Mouse (Mus musculus): Measurements from ENCODE around the gene Arhgap44.

Gene Arhgap44

DNA sequence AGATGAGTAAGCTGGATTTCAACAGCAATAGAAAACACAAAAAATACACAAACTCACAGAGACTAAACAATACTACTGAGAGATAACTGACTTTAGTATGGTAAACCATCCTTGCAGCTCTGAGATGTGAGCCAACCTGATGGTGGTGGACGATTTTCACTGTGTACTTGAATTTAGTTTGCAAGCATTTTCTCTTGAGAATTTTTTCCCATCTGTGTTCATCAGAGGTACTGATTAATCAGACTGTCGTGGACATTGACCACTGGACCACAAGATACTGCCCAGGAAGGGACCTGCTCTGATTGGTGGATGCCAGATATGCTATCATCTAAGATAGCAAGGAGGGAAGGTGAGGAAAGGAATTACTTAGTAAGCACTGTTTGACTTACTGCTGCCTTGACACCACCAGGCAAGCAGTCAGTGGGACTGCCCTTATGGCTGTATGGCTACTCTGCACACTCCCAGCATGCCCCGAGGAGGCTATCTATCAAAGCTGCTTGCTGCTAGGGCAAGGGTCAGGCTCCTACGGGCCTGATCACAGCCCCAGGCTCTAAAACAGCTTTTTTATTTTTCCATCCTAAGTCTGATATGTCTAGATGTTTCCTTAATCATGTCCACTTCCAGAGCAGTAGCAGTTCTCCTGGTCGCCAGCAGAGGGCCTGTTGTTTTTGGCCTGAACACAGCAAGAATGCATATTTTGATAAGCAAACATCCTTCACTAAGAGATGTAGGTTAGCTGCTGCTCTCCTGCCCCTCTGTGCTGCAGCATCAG is 74.1 kb downstream of the Arhgap44 start:
- DNase-seq (ENCODE audit: low spot score in 2 of 2) = no peak

- no peak for DNase-seq (ENCODE audit: low spot score in 2 of 2)
Measured at GRCm38 (mm10) chr11:65080761-65081160, 82.0 kb downstream of the Arhgap44 start.

GRCm38 (mm10) chr11:65080274-65080673 is 82.5 kb downstream of the Arhgap44 start:
- no peak for DNase-seq (ENCODE audit: low spot score in 2 of 2)

DNA sequence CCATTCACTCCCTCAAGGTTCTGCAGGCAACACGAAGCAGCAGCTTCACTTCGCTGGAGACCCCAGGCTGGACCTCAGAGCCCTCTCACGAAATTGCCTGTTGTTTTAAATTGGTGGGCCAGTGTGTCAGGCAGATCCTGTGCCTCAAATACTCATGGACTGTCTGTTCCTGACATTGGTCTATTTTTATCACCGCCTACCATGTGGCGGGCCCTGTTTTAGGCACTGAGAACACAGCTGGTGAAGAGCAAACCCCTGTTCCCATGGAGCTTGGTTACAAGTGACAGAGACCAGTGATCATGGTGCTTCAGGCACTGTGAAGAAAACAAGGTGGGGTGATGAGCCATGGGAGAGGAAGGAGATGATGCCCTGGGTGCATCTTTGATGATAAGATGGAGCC is 93.2 kb downstream of the Arhgap44 start:
- DNase-seq (ENCODE audit: low spot score in 2 of 2) = peak; percentile 29 to 70

DNA sequence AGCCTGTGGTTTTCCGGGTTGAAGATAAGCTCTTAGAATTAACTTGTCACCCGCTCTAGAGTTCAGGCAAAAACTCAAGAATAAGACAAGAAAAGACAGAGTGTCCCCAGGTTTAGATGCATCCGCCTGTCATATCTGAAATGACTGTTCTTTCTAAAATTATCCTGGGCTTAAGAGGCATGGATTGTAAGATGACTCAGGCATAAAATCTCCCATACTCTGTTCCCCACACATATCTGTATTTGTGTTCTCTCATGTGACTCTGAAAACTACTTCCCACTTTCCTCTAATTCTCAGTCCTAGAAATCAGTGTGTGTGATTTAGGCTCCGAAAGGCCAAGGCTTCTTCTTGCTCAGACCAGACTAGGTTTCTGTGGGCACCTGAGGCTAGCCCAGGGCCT is 93.7 kb downstream of the Arhgap44 start:
- DNase-seq (ENCODE audit: low spot score in 2 of 2) = no peak

- DNase-seq (ENCODE audit: low spot score in 2 of 2) = no peak
Measured at GRCm38 (mm10) chr11:65065201-65065600, 97.6 kb downstream of the Arhgap44 start.

DNA sequence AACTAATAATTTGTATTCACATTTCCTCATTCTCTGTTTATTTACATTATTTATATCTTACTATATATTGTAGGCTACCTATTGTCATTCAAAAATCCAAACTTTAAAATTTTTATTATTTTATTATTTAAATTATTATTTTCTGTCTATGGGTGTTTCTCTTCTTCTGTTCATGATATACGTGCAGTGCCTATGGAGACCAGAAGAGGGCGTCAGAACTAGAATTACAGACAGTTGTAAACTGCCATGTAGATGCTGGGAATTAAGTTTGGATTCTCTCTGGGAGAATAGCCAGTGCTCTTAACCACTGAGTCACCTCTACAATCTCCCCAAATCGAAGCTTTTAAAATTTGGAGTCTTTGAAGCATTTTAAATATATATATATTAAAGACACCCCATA is 101.3 kb downstream of the Arhgap44 start:
- DNase-seq (ENCODE audit: low spot score in 2 of 2) = no peak

DNA sequence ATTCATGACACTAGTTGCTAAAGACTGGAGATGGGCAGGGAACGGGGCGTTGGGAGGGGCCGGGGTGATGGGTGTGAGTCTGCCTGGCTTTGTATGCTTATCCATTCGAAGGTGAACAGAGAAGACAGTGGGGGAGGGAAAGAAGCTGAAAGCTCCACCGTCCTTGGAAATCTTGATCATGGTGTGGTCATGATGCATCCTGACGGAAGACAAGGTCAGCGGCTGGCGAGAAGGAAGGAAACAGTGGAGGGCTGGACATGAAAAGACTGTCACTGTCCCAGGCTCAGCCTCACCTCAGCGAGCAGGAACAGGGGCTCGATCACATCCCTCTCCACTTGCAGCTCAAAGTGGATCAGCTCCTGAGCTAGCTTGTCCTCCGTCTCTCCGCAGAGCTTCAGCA is 103.2 kb downstream of the Arhgap44 start:
- no peak for DNase-seq (ENCODE audit: low spot score in 2 of 2)

DNA sequence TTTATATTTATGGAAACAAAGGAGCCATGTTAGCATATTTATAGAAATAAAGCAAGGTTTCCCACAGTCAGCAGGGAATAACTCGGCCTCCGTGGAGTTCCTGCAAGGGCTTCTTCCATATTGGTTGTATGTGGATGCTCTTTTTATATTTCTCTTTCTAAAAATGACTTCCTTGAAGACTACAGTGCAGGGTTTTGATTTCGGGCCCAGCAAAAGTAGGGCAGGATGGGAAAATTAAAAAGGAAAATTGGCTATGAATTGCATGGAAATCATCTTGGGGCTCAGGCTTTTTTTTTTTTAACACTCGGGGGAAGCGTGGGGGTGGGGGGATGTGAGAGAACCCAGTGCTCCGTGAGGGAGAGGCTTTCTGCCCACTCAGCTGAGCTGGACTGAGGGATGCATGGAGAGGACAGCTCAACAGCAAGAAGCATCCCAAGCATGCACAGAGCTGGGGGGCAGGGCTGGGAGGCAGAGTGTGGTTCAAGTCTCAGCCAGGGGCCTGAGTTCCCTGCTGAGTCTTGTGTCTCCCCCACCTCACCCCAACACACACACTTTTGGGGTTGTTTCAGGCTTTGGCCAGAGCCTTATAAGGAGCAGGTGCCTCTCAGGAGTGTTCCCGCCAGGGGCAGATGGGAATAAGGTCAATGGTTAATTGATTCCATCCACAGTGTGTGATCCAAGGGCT is 104.4 kb downstream of the Arhgap44 start:
- DNase-seq (ENCODE audit: low spot score in 2 of 2) = peak in 1 of 2 experiments; percentile 50

DNA sequence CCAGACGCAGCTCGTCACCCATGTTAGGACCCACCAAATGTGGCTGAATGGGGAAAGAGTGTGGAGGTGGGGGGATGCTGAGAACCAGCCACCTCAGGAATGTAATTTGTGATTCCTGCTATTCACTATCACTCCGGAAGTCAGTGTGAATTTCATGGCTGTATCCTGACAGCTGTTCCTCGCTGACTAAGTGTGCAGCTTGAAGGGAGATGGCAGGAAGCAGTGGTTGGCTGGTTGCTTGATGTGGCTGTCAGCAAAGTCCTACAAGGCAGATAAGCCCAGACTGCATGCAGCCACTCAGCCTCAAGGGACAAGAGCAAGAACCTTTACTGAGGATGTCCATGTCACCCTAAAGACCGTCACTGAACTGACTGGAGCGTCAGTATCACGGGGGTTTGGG is 107.2 kb downstream of the Arhgap44 start:
- no peak for DNase-seq (ENCODE audit: low spot score in 2 of 2)

DNA sequence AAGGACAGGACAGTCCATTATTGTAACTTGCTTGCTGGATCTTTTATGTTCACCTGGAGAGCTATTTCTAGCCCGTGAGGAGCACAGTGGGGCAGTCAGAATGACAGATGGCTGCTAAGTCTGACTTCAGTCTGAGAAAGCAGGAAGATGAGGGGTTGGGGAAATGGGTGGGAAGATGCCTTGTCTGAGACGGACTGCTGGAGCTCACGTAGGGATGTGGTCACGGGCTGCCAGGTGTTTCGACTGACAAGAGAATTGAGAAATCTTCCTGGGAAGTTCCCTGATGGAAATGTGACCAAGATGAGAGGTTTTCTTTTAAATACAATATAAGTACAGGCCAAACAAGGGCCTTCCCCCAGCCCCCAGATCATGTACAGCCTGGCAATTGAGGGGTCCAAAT is 108.5 kb downstream of the Arhgap44 start:
- DNase-seq (ENCODE audit: low spot score in 2 of 2) = no peak

DNA sequence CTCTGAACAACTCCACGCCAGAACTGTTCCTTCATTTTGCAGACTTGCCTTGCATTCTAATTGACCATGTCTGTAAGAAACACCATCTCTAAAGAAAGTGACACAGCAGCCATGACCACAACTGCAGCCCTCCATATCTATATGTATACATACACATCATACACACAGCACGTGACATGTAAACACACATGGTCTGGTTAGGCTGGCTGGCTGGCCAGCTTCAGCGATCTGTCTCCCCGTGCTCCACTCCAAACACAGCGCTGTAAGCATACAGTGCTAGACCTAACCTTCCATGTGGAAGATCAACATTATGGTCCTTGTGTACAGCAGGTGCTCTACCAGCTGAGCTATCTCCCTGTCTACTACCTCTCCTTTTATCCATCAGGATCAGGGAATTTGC is 111.9 kb downstream of the Arhgap44 start:
- DNase-seq (ENCODE audit: low spot score in 2 of 2) = no peak

GRCm38 (mm10) chr11:65049090-65049489 is 113.7 kb downstream of the Arhgap44 start:
- peak; percentile 25 to 59 for DNase-seq (ENCODE audit: low spot score in 2 of 2)

- DNase-seq (ENCODE audit: low spot score in 2 of 2) = no peak
Measured at GRCm38 (mm10) chr11:65040556-65040955, 122.2 kb downstream of the Arhgap44 start.

DNA sequence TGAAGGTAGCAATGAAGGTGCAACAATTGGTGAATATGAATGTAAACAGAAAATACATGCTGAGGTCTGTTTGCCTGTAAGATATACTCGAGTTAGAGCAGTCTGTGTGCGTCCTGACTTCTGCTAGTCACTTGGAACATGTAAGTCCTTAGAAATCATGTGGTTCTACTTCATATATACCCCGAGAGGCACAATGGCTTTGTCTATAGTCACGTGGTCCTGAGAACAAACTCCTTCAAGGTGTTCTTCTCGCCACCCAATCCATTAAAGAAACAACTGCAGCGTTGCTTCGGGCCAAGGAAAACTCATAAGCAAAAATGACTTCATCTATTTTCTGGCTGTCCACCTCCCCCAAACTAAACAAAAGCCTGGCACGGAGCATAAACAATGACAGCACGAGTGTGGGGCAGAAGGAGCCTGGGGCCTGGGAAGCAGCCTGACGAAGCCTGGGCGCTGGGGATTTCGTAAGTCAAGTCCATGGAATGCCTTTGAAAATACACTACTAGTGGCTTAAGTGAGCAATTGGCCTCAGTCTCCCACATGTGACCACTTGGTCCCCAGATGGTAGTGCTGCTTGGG is 123.2 kb downstream of the Arhgap44 start:
- no peak for DNase-seq (ENCODE audit: low spot score in 2 of 2)

GRCm38 (mm10) chr11:65038996-65039395 is 123.8 kb downstream of the Arhgap44 start:
- no peak for DNase-seq (ENCODE audit: low spot score in 2 of 2)

DNA sequence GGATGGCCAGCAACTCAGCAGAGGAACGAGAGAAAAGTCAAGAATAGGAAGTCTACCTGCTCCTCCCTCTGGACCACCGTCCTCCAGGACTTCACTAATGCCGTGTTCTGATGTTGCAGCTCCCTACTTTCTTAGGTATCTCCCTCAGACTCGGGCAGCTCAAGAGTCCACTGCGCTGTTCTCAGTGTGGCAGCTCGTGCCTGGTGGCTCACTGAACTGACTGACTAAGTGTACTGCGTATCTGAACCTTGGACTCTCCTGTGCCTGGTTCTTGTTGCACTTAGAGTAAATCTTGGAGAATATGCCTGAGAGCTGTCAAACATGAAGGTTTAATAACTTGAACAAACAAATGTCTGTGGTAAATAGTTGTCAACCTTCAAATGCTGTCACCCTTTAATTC is 130.5 kb downstream of the Arhgap44 start:
- no peak for DNase-seq (ENCODE audit: low spot score in 2 of 2)

GRCm38 (mm10) chr11:65030201-65030600 is 132.6 kb downstream of the Arhgap44 start:
- DNase-seq (ENCODE audit: low spot score in 2 of 2) = no peak

DNA sequence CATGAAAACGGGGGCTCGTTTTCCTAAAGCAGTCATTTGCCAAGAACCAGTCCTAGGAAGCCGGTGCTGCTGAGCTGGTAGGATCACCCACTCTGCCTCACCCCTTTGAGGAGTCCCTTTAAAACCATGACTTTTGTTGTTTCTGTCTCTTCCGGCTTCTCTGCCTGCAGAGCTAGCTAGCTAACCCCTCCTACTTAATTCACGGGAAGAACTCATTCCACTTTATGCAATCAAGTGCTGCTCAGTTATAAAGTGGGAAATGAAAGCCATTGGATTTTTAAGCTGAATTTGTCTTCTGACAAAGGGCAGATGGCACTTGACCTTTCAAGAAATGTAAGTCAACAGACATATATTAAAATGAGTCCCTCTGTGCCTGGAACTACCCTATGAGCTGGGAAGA is 134.7 kb downstream of the Arhgap44 start:
- DNase-seq (ENCODE audit: low spot score in 2 of 2) = no peak

- no peak for DNase-seq (ENCODE audit: low spot score in 2 of 2)
Measured at GRCm38 (mm10) chr11:65022771-65023170, 140.0 kb downstream of the Arhgap44 start.

- no peak for DNase-seq (ENCODE audit: low spot score in 2 of 2)
Measured at GRCm38 (mm10) chr11:65020744-65021143, 142.0 kb downstream of the Arhgap44 start.

DNA sequence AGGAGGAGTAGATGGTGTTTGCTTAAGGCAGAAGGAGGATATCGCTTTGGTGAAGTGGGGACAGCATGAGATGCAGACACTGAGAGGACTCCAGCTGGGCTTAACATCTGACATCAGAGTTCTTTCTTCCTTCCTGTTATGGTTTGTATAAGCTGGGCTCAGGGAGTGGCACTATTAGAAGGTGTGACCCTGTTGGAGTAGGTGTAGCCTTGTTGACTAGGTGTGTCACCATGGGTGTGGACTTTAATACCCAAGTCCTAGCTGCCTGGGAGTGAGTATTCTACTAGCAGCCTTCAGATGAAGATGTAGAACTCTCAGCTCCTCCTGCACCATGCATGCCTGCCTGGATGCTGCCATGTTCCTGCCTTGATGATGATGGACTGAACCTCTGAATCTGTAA is 146.0 kb downstream of the Arhgap44 start:
- no peak for DNase-seq (ENCODE audit: low spot score in 2 of 2)

GRCm38 (mm10) chr11:65013906-65014305 is 148.9 kb downstream of the Arhgap44 start:
- no peak for DNase-seq (ENCODE audit: low spot score in 2 of 2)
